Mouse (Mus musculus) intestine, embryonic 16.5 days (tissue): ENCODE measurements at regions not wholly inside any gene's neighbourhood (a gene's known extent, or its start where the extent isn't known, plus 50 kb on each side); places are given as distances from the start of the nearest gene placed in this dataset.

ENCODE experiments used
- ATAC-seq: fragments of 200-750 bp; cut with Nextera tagmentation; 2 replicates; pipeline ENCODE4 v1.8.0; 2017; ENCODE audit warnings: moderate TSS enrichment, moderate library complexity
- H3K27ac ChIP-seq: fragments of 300-500 bp; sonication (generic); 2 replicates; pipeline ENCODE4 v1.5.1; 2014; ENCODE audit warnings: mild to moderate bottlenecking, low read length
- H3K27me3 ChIP-seq: fragments of 300-500 bp; sonication (generic); replicated peaks from 2 replicates; pipeline ENCODE4 v1.6.1; 2014; ENCODE audit warnings: low read length, control low read depth, mixed read lengths; ENCODE audit not compliant: control insufficient read depth, insufficient read depth
- H3K36me3 ChIP-seq: fragments of 300-500 bp; sonication (generic); 2 replicates; pipeline ENCODE4 v1.6.1; 2014; ENCODE audit warnings: low read length, control low read depth; ENCODE audit not compliant: control insufficient read depth, insufficient read depth
- H3K4me1 ChIP-seq: fragments of 300-500 bp; sonication (generic); 2 replicates; pipeline ENCODE4 v1.6.1; 2014; ENCODE audit warnings: low read length, control low read depth, mixed read lengths; ENCODE audit not compliant: control insufficient read depth, insufficient read depth
- H3K4me2 ChIP-seq: fragments of 300-500 bp; sonication (generic); 2 replicates; pipeline ENCODE4 v1.6.1; 2014; ENCODE audit warnings: low read depth, low read length, control low read depth
- H3K4me3 ChIP-seq: fragments of 300-500 bp; sonication (generic); 2 replicates; pipeline ENCODE4 v1.5.1; 2014; ENCODE audit warnings: mild to moderate bottlenecking, low read length
- H3K9ac ChIP-seq: fragments of 300-500 bp; sonication (generic); 2 replicates; pipeline ENCODE4 v1.6.1; 2014; ENCODE audit warnings: low read depth, low read length
- H3K9me3 ChIP-seq: fragments of 300-500 bp; sonication (generic); 2 replicates; pipeline ENCODE4 v1.6.1; 2016; ENCODE audit warnings: low read length, control low read depth; ENCODE audit not compliant: control insufficient read depth
- WGBS: fragments of 180-500 bp; shearing (Covaris S2); extraction: QIAGEN DNeasy Blood & Tissue Kit; methylation state at CpG from one replicate; pipeline ENCODE4 v1.1.7; 2014; 5-methylcytosine and 5-hydroxymethylcytosine counted together

- 58% methylated on average over 3 of the region's 3 CpGs for WGBS
- Histone ChIP-seq H3K9ac (no peak overlapping the region), H3K4me2 (no peak overlapping the region)
Measured at GRCm38 (mm10) chr5:100249757-100250156, 90.1 kb upstream of the Tmem150c start.

GRCm38 (mm10) chr5:100248611-100249010, 89.0 kb upstream of the Tmem150c start:
- Histone ChIP-seq H3K9me3 (no peaks in the 10 kb centered on the region), H3K4me3 (no peak overlapping the region), H3K4me1 (no peaks in the 10 kb centered on the region), H3K36me3 (no peaks in the 10 kb centered on the region), H3K27ac (no peak overlapping the region), H3K27me3 (no peaks in the 10 kb centered on the region), H3K4me2 (no peak overlapping the region), H3K9ac (no peak overlapping the region)
- ATAC-seq, result no peak
- 61% methylated on average over 5 of the region's 5 CpGs for WGBS

More at GRCm38 (mm10) chr5:100249757-100250156, 90.1 kb upstream of the Tmem150c start:
- no peak for ATAC-seq
- no peaks in the 10 kb centered on the region for H3K4me1 ChIP-seq
- no peaks in the 10 kb centered on the region for H3K27me3 ChIP-seq
- H3K36me3 ChIP-seq, result no peaks in the 10 kb centered on the region
- no peak overlapping the region for H3K4me3 ChIP-seq
- H3K27ac ChIP-seq, result no peak overlapping the region
- H3K9me3 ChIP-seq, result no peaks in the 10 kb centered on the region

GRCm38 (mm10) chr5:100246709-100247108, 87.1 kb upstream of the Tmem150c start:
- no peaks in the 10 kb centered on the region for H3K27me3 ChIP-seq
- H3K4me2 ChIP-seq, result no peak overlapping the region
- H3K9me3 ChIP-seq, result no peaks in the 10 kb centered on the region
- no peaks in the 10 kb centered on the region for H3K36me3 ChIP-seq
- no peaks in the 10 kb centered on the region for H3K4me1 ChIP-seq
- no peak overlapping the region for H3K27ac ChIP-seq
- no peak for ATAC-seq
- 96% methylated on average over 2 of the region's 2 CpGs for WGBS
- no peak overlapping the region for H3K9ac ChIP-seq
- H3K4me3 ChIP-seq, result no peak overlapping the region

DNA sequence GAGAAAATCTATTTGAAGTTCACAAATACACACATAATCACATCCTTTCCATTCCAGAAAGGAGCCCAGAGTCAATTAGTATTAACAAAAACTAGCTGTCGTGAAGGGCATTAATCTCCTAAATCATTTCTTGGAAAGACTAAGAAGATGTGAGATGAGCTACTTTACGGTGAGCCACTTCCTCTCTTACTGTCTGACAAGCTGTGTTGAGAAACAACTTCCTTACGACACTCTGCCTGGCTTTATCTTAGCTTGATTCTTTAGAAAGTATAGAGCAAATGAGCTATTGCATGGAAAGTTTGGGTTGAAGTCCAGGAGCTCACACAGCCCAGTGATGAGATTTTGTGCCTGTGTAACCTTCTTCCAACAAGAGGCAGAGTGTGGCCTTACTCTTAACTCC, 85.2 kb upstream of the Tmem150c start:
- no peak overlapping the region for H3K4me3 ChIP-seq
- no peak overlapping the region for H3K9ac ChIP-seq
- H3K36me3 ChIP-seq, result no peaks in the 10 kb centered on the region
- no peak overlapping the region for H3K4me2 ChIP-seq
- 54% methylated on average over 3 of the region's 3 CpGs for WGBS
- no peak overlapping the region for H3K27ac ChIP-seq
- no peak for ATAC-seq
- H3K27me3 ChIP-seq, result no peaks in the 10 kb centered on the region
- H3K4me1 ChIP-seq, result no peaks in the 10 kb centered on the region
- no peaks in the 10 kb centered on the region for H3K9me3 ChIP-seq

GRCm38 (mm10) chr5:100240876-100241275, 81.3 kb upstream of the Tmem150c start:
- no peaks in the 10 kb centered on the region for H3K36me3 ChIP-seq
- no peaks in the 10 kb centered on the region for H3K27me3 ChIP-seq
- H3K4me3 ChIP-seq, result no peak overlapping the region
- no peaks in the 10 kb centered on the region for H3K4me1 ChIP-seq
- no peak overlapping the region for H3K4me2 ChIP-seq
- no peak overlapping the region for H3K9ac ChIP-seq
- no peak for ATAC-seq
- 69% methylated on average over 6 of the region's 6 CpGs for WGBS
- H3K27ac ChIP-seq, result no peak overlapping the region
- no peaks in the 10 kb centered on the region for H3K9me3 ChIP-seq

DNA sequence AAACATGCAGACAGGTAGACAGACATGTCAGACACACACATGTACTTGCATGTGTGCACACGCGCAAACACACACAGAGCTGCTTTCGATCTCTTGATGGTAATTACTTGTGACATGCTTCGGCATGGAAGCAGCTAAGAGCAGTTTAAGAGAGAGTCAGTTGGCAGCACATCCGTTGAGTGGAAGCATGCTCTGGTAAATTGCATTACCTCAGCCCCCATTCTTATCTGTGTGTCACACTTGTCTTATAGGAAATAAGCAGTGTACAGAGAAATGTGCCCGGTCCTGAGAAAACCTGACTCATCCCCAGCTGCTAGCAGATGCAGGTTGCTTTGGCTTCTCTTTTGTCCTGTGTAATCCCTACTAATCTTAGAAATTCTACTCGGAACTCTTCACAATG, 80.0 kb upstream of the Tmem150c start:
- Histone ChIP-seq H3K9ac (no peak overlapping the region), H3K27ac (no peak overlapping the region), H3K9me3 (no peaks in the 10 kb centered on the region), H3K27me3 (no peaks in the 10 kb centered on the region), H3K4me1 (no peaks in the 10 kb centered on the region), H3K4me2 (no peak overlapping the region), H3K4me3 (no peak overlapping the region), H3K36me3 (no peaks in the 10 kb centered on the region)
- ATAC-seq, result no peak
- 67% methylated on average over 7 of the region's 7 CpGs for WGBS

- ATAC-seq, result no peak
- Histone ChIP-seq H3K9ac (no peak overlapping the region), H3K4me2 (no peak overlapping the region), H3K9me3 (no peaks in the 10 kb centered on the region), H3K4me1 (no peaks in the 10 kb centered on the region), H3K27me3 (no peaks in the 10 kb centered on the region), H3K36me3 (no peaks in the 10 kb centered on the region), H3K27ac (no peak overlapping the region), H3K4me3 (no peak overlapping the region)
- 81% methylated on average over 15 of the region's 15 CpGs for WGBS
Measured at GRCm38 (mm10) chr5:100238287-100239036, 78.9 kb upstream of the Tmem150c start.

GRCm38 (mm10) chr5:100237674-100238278, 78.2 kb upstream of the Tmem150c start:
- no peak overlapping the region for H3K4me2 ChIP-seq
- 88% methylated on average over 12 of the region's 12 CpGs for WGBS
- H3K4me3 ChIP-seq, result no peak overlapping the region
- H3K36me3 ChIP-seq, result no peaks in the 10 kb centered on the region
- no peak for ATAC-seq
- H3K9ac ChIP-seq, result no peak overlapping the region
- no peak overlapping the region for H3K27ac ChIP-seq
- no peaks in the 10 kb centered on the region for H3K9me3 ChIP-seq
- H3K27me3 ChIP-seq, result no peaks in the 10 kb centered on the region
- H3K4me1 ChIP-seq, result no peaks in the 10 kb centered on the region

DNA sequence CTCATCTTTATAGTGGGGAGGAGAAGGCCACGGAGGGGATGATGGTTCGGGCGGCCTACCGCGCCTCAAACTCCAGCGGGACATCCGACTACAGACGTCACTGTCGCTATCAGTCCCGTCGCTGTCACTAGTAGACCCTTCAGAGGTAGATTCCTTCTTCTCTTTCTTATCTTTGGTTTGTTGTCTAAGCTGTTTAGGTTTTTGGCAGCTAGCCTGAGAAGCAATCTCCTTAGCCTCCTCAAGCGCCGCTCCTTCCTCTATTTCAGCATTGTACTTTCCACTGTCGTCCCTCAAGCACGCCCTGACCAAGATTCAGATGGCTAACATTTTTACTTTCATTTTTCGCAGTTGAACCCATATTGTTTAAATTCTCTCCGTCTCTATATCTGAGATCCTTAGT, 76.7 kb upstream of the Tmem150c start:
- Histone ChIP-seq H3K9ac (no peak overlapping the region), H3K9me3 (no peaks in the 10 kb centered on the region), H3K4me2 (no peak overlapping the region), H3K36me3 (no peaks in the 10 kb centered on the region), H3K4me1 (no peaks in the 10 kb centered on the region), H3K27ac (no peak overlapping the region), H3K4me3 (no peak overlapping the region), H3K27me3 (no peaks in the 10 kb centered on the region)
- ATAC-seq, result no peak
- WGBS, result 91% methylated on average over 17 of the region's 17 CpGs
